Mouse (Mus musculus) midbrain, embryonic 10.5 days (tissue): ENCODE measurements around the gene Slc5a2. TPM values are rescaled to one million over a fixed set of nuclear protein-coding genes. Genes with fewer than 3 reads are reported as not detected.

Experiments
- DNase-seq: peaks from one replicate; pipeline ENCODE4 v3.0.0-alpha.2; 2017; ENCODE audit warnings: low spot score
- H3K27ac ChIP-seq: fragments of 300-500 bp; sonication (generic); replicated peaks from 2 replicates; pipeline ENCODE4 v1.5.1; 2016; ENCODE audit warnings: mild to moderate bottlenecking
- H3K27me3 ChIP-seq: fragments of 300-500 bp; sonication (generic); 2 replicates; pipeline ENCODE4 v1.6.1; 2016; ENCODE audit warnings: low read depth, mild to moderate bottlenecking; ENCODE audit not compliant: poor library complexity, severe bottlenecking
- H3K36me3 ChIP-seq: fragments of 300-500 bp; sonication (generic); 2 replicates; pipeline ENCODE4 v1.6.1; 2016; ENCODE audit warnings: mild to moderate bottlenecking, moderate library complexity
- H3K4me1 ChIP-seq: fragments of 300-500 bp; sonication (generic); 2 replicates; pipeline ENCODE4 v1.6.1; 2016
- H3K4me3 ChIP-seq: fragments of 300-500 bp; sonication (generic); 2 replicates; pipeline ENCODE4 v1.5.1; 2016; ENCODE audit warnings: mild to moderate bottlenecking, moderate library complexity
- H3K9me3 ChIP-seq: fragments of 300-500 bp; sonication (generic); replicated peaks from 2 replicates; pipeline ENCODE4 v1.6.1; 2016; ENCODE audit warnings: mild to moderate bottlenecking
- WGBS: fragments of 180-500 bp; shearing (Covaris S2); methylation state at CpG from one replicate; pipeline ENCODE4 v1.1.7; 2016; 5-methylcytosine and 5-hydroxymethylcytosine counted together
- microRNA-seq: library from miRNA; unstranded; fragments of <30 nt; microRNA quantifications from one replicate; pipeline ENCODE4, GENCODE M21; 2017
- polyA plus RNA-seq: library from polyadenylated mRNA; unstranded; fragments of >200 nt; fragmentation: Nextera tagmentation; extraction: Ambion mirVana; gene quantifications from 2 replicates; pipeline ENCODE4 v1.2.1, GENCODE M21; 2016

Gene Slc5a2
- polyA plus RNA-seq, 1 experiment from 2014 or later: 0.28 TPM

DNA sequence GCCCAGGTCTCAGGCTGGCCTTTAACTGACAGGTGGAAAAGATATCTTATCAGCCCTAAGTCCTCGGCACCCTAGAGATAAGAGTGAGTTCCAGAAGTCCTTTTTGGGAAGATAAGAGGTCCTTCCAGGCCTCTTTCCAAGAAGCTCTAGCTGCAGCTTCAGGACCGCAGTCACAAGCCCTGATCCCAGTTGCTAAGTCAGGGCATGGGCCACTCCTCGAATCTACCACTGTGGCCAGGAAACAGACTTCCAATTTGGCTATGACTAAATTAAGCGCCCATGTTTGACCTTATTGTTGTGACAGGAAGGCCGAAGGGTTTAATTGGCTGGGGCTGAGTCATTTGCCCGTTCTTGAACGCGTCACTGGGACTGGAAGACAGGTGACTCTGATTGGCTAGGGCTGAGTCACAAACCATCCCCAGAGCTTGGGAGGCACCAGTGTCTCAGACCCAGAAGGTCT, 44.8 kb downstream of the Slc5a2 start:
- no peak for DNase-seq
- no peak overlapping the region for H3K4me3 ChIP-seq
- 77% methylated on average over 8 of the region's 8 CpGs for WGBS
- H3K27me3 ChIP-seq: no peaks in the 10 kb centered on the region
- 0 out of 2 replicates have a peak, but pooled peaks cover 3% of the 10 kb centered on the region for H3K4me1 ChIP-seq
- no peaks in the 10 kb centered on the region for H3K36me3 ChIP-seq
- no peak overlapping the region for H3K27ac ChIP-seq
- H3K9me3 ChIP-seq: no peaks in the 10 kb centered on the region

DNA sequence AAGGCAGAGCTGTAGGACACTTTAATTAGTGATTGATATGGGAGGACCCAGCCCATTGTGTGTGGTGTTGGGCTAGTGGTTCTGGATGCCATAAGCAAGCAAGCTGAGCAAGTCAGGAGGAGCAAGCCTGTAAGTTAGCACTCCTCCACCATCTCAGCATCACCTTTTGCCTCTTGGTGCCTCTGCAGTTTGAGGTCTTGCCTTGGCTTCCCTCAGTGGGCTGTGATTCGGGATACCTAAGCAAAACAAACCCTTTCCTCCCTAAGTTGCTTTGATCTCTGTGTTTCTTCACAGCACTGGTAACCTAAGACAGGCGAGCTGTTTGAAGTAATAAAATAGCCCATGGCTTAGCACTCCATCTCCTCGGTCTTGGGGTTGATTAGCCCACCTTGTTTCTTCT, 45.8 kb downstream of the Slc5a2 start:
- 69% methylated on average over 3 of the region's 3 CpGs for WGBS
- no peak overlapping the region for H3K4me3 ChIP-seq
- no peaks in the 10 kb centered on the region for H3K36me3 ChIP-seq
- H3K4me1 ChIP-seq: 0 out of 2 replicates have a peak, but pooled peaks cover 3% of the 10 kb centered on the region
- no peak overlapping the region for H3K27ac ChIP-seq
- no peaks in the 10 kb centered on the region for H3K9me3 ChIP-seq
- DNase-seq: no peak
- H3K27me3 ChIP-seq: no peaks in the 10 kb centered on the region

DNA sequence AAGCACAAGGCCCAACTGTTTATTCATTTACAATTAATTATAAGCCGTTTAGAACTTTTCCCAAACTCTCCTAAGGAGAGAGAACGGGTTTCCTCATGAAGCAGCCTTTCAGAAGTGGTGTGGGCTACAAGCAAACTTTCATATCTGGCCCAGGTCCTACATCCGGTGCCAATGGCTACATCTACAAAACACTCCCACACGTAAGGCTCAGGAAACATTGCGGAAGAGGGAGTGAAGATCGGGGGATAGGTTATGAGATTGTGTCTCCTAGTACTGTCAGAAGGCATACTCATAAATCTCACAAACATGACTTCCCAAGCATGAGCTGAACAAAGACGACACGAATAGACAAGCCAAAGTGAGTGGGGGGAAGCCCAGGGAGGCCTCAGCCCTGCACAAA, 46.4 kb downstream of the Slc5a2 start:
- Histone ChIP-seq H3K27ac (no peak overlapping the region), H3K4me1 (0 out of 2 replicates have a peak, but pooled peaks cover 3% of the 10 kb centered on the region), H3K9me3 (no peaks in the 10 kb centered on the region), H3K27me3 (no peaks in the 10 kb centered on the region), H3K36me3 (no peaks in the 10 kb centered on the region), H3K4me3 (no peak overlapping the region)
- no peak for DNase-seq
- 83% methylated on average over 8 of the region's 8 CpGs for WGBS

DNA sequence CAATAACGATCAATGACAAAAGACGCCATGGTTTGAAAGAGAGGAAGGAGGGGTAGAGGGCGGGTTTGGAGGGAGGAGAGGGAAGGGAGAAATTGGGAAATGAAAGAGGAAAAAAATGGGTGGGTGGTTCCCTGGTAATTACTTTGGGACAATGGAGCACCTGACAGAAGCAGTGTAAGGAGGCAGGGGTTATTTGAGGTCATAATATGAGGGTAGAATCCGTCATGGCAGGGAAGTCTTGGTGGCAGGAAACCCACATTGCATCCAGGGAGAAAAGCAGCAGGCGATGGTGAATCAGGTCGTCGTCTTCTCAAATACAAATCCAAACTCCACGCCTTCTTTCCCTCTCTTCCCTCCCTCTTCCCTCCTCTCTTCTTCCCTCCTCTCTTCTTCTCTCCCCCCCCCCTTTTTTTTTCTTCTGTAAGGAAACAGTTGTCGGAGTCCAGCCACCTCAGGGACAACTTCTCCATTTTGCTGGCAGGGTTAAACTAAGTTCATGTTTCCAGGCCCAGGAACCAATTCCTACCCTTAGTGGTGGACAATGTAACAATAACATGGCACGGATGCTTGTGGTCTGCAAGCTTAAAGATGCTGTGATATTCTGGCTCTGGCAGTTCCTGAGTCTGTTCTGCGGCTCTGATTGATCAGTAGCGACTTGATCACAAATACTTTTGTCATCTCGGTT, 47.1 kb downstream of the Slc5a2 start:
- Histone ChIP-seq H3K27ac (no peak overlapping the region), H3K9me3 (no peaks in the 10 kb centered on the region), H3K4me1 (0 out of 2 replicates have a peak, but pooled peaks cover 3% of the 10 kb centered on the region), H3K4me3 (no peak overlapping the region), H3K36me3 (no peaks in the 10 kb centered on the region), H3K27me3 (no peaks in the 10 kb centered on the region)
- DNase-seq: no peak
- 81% methylated on average over 13 of the region's 13 CpGs for WGBS

DNA sequence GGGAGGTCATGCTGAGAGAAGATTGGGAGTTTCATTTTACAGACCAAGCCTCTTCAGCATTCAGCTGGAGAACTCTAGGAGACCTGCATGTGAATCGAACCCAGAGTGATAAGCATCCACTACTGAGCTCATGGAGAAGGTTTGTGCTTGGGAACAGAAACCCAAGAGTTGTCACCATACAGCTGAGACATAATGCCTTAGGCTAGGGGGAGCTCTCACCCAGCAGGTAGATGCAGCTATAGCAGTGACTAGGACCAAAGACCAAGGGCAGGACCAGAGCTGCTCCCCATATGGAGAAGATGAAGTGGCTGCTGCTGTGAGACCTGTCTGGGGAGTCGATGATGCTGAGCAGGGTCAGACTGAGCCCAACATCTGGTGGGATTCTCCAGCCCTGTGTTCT, 48.1 kb downstream of the Slc5a2 start:
- H3K4me3 ChIP-seq: no peak overlapping the region
- no peaks in the 10 kb centered on the region for H3K27me3 ChIP-seq
- H3K4me1 ChIP-seq: no peaks in the 10 kb centered on the region
- 89% methylated on average over 2 of the region's 2 CpGs for WGBS
- H3K9me3 ChIP-seq: no peaks in the 10 kb centered on the region
- no peak overlapping the region for H3K27ac ChIP-seq
- no peaks in the 10 kb centered on the region for H3K36me3 ChIP-seq
- no peak for DNase-seq

DNA sequence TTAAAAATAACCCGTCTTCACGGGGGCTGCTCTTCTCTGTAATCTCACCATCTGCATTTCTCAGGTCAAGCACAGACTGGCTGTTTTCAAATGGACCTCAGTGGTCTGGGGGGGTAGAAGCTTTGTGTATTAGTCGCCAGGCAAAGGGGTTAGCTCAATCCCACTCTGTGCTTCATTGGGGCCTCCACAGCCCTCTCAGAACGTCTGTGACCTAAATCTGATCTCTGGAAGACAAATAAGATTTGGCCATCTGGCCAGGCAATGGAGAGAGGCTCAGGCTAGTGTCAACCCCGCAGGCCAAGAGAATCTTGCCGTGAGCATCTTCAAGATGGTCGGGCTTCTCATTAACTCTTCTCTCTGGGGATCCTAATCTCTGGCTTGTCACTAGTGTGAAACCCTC, 49.0 kb downstream of the Slc5a2 start:
- Histone ChIP-seq H3K9me3 (no peaks in the 10 kb centered on the region), H3K27me3 (no peaks in the 10 kb centered on the region), H3K36me3 (no peaks in the 10 kb centered on the region), H3K27ac (no peak overlapping the region), H3K4me1 (no peaks in the 10 kb centered on the region), H3K4me3 (no peak overlapping the region)
- DNase-seq: no peak
- 80% methylated on average over 7 of the region's 7 CpGs for WGBS

DNA sequence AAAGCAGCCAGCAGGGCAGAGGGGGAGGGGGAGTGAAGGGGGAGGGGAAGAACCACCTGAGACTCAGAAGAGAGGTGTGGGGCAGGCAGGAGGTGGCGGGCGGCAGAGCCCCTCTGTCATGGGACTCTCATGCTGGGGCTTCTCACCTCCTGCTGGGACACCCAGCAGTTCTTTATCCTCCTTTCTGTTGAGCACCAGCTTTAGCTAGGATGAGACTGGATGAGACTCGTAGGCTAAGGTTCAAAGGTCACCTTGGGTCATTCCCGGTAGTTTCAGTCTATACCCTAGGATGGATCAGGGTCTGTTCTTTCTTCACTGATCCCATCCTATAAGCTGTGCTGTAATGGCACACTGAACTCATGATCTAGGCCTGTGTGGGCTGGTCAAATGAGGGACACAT, 51.6 kb downstream of the Slc5a2 start:
- Histone ChIP-seq H3K4me3 (no peak overlapping the region), H3K27me3 (no peaks in the 10 kb centered on the region), H3K27ac (no peak overlapping the region), H3K9me3 (no peaks in the 10 kb centered on the region), H3K36me3 (no peaks in the 10 kb centered on the region), H3K4me1 (peaks cover 4% of the 10 kb centered on the region; the same call in 1 of the 2 replicates)
- 54% methylated on average over 4 of the region's 4 CpGs for WGBS
- no peak for DNase-seq

DNA sequence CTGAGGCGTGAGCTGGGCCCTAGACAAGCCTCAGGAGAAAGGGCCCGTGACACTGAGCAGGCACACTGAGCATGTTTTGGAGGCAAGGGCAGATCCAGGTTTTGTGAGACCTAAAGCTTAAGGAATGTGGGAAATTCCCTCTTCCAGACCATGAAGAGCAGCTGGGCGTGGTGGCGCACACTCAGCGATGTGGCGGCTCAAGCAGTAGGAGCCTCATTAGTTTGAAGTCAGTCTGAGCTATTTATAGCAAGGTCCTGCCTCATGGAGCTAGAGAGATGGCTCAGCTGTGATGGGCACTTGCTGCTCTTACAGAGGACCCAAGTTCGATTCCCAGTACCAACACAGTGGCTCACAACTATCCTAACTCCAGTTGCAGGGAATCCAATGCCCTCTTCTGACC, 53.7 kb downstream of the Slc5a2 start:
- no peak for DNase-seq
- no peaks in the 10 kb centered on the region for H3K36me3 ChIP-seq
- no peaks in the 10 kb centered on the region for H3K27me3 ChIP-seq
- peaks cover 4% of the 10 kb centered on the region; the same call in 1 of the 2 replicates for H3K4me1 ChIP-seq
- H3K4me3 ChIP-seq: no peak overlapping the region
- no peak overlapping the region for H3K27ac ChIP-seq
- no peaks in the 10 kb centered on the region for H3K9me3 ChIP-seq
- WGBS: 89% methylated on average over 7 of the region's 7 CpGs

DNA sequence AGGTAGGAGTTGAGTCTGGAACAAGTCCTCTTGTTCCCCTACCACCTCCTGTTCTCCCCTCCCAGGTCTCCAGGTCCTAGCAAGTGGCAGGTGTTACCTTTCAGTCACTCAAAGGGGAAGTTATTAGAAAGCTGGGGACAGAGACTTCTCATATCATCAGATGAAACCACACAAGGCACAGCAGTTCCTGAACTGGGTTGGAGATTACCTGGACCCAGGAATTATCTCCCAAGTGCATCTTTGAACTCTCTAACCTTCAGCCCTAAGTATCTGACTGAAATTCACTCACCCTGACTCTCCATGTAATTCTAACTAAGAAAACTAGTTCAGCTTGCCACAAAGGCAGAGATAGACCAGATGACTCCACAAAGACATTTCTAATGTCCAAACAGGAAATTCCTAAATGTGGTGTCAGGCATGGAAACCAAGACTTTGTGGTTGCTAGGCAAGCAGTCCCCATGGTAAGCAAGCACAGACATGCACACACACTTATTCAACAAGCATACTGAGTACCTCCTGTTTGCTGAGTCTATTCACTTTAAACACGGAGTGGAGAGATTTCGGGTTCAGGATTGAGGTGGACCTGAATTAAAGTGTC, 54.9 kb downstream of the Slc5a2 start:
- Histone ChIP-seq H3K9me3 (no peaks in the 10 kb centered on the region), H3K27me3 (no peaks in the 10 kb centered on the region), H3K4me1 (peaks cover 4% of the 10 kb centered on the region; the same call in 1 of the 2 replicates), H3K36me3 (no peaks in the 10 kb centered on the region), H3K27ac (no peak overlapping the region), H3K4me3 (no peak overlapping the region)
- DNase-seq: no peak
- WGBS: 90% methylated on average over 2 of the region's 2 CpGs

DNA sequence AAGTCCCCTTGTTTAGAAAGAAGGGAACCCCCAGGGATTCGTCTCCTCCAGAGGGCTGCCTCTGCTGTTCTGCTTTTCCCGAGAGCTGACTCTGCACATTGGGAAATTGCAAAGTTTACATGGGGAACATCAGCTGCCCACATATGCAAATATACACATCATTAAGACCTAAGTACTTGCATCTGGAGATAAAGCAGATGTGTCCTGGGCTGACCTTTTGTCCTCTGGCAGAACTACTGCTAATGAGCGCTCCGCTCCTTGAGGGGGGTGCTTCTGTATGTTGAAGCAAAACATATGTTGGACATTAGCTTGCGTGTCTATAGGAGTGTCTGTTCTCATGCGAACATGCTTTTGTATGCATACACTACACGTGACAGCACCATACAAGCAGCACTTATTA, 55.8 kb downstream of the Slc5a2 start:
- no peaks in the 10 kb centered on the region for H3K27me3 ChIP-seq
- H3K36me3 ChIP-seq: no peaks in the 10 kb centered on the region
- no peak overlapping the region for H3K4me3 ChIP-seq
- 86% methylated on average over 7 of the region's 7 CpGs for WGBS
- DNase-seq: no peak
- no peaks in the 10 kb centered on the region for H3K9me3 ChIP-seq
- peaks cover 4% of the 10 kb centered on the region; the same call in 1 of the 2 replicates for H3K4me1 ChIP-seq
- H3K27ac ChIP-seq: no peak overlapping the region

Small RNAs within 50 kb of the gene (microRNA-seq; reads per million reads assigned to microRNA genes)
- not detected for gene Mir3103

Other genes with a start within 250 kb of the Slc5a2 start
- gene Itgam, start 203.0 kb upstream of the Slc5a2 start, polyA plus RNA-seq: 0.48 and 0.68 TPM in 2 replicates
- gene Gm49368, start 203.0 kb upstream of the Slc5a2 start, polyA plus RNA-seq: not detected in 2 replicates
- gene Itgax, start 136.1 kb upstream of the Slc5a2 start, polyA plus RNA-seq: not detected in 2 replicates
- 0.16 TPM in 1 of 2 replicates, not detected in the other for gene Itgad, start 111.3 kb upstream of the Slc5a2 start, polyA plus RNA-seq
- not detected in 2 replicates for gene Cox6a2, start 59.3 kb upstream of the Slc5a2 start, polyA plus RNA-seq
- gene Armc5, start 28.3 kb upstream of the Slc5a2 start, polyA plus RNA-seq: 15.4 and 16.7 TPM in 2 replicates
- gene 9130023H24Rik, start 27.6 kb upstream of the Slc5a2 start, polyA plus RNA-seq: 10.3 and 11.7 TPM in 2 replicates
- gene Tgfb1i1, start 18.8 kb upstream of the Slc5a2 start, polyA plus RNA-seq: 40.9 and 45.3 TPM in 2 replicates
- gene BC017158, start 32.5 kb downstream of the Slc5a2 start, polyA plus RNA-seq: 24.6 and 26.3 TPM in 2 replicates
- 6.0 and 6.4 TPM in 2 replicates for gene Rgs10, start 153.1 kb downstream of the Slc5a2 start, polyA plus RNA-seq
- 28.0 and 29.3 TPM in 2 replicates for gene Tial1, start 196.1 kb downstream of the Slc5a2 start, polyA plus RNA-seq